Mouse (Mus musculus): ENCODE results near the gene Crybb1. TPM values are rescaled to one million over a fixed set of nuclear protein-coding genes. Genes with fewer than 3 reads are reported as not detected.

Crybb1 gene
- polyA plus RNA-seq, 1 experiment from 2014 or later = 2.5 TPM

DNA sequence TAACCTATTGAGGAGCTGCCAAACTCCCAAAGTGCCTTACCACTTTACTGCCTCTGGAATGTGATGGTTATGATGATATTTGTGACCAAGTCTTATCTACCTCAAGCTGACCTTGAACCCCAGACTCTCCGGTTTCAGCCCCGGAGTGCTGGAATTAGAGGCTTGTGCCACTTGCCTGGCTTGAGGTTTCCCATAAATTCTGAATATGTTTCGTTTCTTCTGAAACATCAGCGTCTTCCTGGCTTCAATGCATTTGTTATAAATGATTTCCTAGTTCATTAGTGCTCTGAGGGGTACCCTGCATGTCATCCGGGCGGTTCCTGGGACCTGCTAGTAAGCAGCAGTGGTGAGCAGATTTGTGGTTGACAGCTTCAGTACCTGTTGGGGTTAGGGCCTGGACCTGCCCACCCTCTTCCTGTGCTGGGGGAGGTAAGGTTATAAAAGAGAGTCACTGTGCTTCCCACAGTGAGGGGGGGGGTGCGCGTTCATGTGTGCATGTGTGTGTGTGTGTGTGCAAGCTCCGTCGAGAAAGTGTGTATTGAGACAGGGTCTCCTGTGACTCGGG is 22.4 kb downstream of the Crybb1 start:
- 90% methylated on average over 11 of the region's 11 CpGs for WGBS
- peak overlapping the region; percentile 89 for H3K4me2 ChIP-seq (ENCODE audit: low read length)

DNA sequence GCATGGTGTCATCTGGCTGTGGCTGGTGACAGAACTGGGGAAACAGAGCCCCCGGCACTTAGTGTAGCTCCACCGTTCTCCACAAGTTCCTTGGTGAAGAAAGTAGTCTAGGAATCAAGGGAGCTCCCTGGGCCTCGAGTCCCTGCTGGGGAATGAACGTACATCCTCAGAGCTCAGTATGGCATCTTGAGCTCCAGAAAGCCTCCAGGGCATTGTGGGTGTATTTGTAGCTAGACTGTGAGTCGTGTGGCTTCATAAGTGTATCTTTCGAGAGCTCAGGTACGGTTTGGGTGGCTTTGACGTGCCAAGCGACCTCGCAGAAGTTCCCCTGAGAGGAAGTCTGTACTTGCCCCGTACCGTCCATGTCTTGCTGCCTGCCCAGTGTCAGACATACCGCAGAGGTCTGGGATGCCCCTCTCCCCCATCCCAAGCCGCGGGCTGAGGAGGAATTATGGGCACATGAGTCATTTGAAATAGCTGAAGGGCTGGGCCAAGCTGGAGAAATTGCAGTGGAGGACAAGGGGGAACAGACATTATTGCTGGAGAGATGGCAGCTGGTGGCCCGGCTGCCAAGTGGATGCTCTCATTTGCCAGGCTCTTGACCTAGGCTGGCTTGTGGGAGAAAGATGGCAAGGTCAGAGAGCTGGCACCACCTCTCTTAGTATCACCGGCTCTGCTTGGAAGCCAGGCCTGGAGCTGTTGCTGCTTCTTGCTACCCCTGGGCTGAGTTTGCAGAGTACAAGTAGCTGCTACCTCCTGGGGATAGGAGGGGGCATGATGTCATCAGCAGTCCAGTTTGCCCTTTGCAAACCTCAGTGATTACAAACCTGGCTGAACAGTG is 23.8 kb downstream of the Crybb1 start:
- peaks cover 10% of the 10 kb centered on the region for H3K4me1 ChIP-seq (ENCODE audit: control insufficient read depth, insufficient read depth, low read length)
- 91% methylated on average over 17 of the region's 17 CpGs for WGBS
- H3K4me3 ChIP-seq (ENCODE audit: low read depth, low read length) = no peak overlapping the region
- H3K9ac ChIP-seq (ENCODE audit: low read length) = no peak overlapping the region
- H3K27me3 ChIP-seq (replicated peaks; ENCODE audit: control insufficient read depth, insufficient read depth, low read length) = no peaks in the 10 kb centered on the region
- H3K36me3 ChIP-seq (ENCODE audit: control insufficient read depth, insufficient read depth, low read length) = no peaks in the 10 kb centered on the region
- no peak overlapping the region for H3K4me2 ChIP-seq (ENCODE audit: low read length)
- no peak overlapping the region for H3K27ac ChIP-seq (ENCODE audit: low read depth, low read length)
- ATAC-seq (no peak), DNase-seq (ENCODE audit: low spot score) (no peak)
- no peaks in the 10 kb centered on the region for H3K9me3 ChIP-seq (replicated peaks; ENCODE audit: control insufficient read depth, low read length)

More for the DNA sequence above, 22.4 kb downstream of the Crybb1 start:
- H3K36me3 ChIP-seq (ENCODE audit: control insufficient read depth, insufficient read depth, low read length) = no peaks in the 10 kb centered on the region
- H3K9ac ChIP-seq (ENCODE audit: low read length) = no peak overlapping the region
- H3K4me1 ChIP-seq (ENCODE audit: control insufficient read depth, insufficient read depth, low read length) = peaks cover 10% of the 10 kb centered on the region
- H3K9me3 ChIP-seq (replicated peaks; ENCODE audit: control insufficient read depth, low read length) = no peaks in the 10 kb centered on the region
- ATAC-seq (no peak), DNase-seq (ENCODE audit: low spot score) (no peak)
- no peak overlapping the region for H3K27ac ChIP-seq (ENCODE audit: low read depth, low read length)
- no peaks in the 10 kb centered on the region for H3K27me3 ChIP-seq (replicated peaks; ENCODE audit: control insufficient read depth, insufficient read depth, low read length)
- H3K4me3 ChIP-seq (ENCODE audit: low read depth, low read length) = no peak overlapping the region

DNA sequence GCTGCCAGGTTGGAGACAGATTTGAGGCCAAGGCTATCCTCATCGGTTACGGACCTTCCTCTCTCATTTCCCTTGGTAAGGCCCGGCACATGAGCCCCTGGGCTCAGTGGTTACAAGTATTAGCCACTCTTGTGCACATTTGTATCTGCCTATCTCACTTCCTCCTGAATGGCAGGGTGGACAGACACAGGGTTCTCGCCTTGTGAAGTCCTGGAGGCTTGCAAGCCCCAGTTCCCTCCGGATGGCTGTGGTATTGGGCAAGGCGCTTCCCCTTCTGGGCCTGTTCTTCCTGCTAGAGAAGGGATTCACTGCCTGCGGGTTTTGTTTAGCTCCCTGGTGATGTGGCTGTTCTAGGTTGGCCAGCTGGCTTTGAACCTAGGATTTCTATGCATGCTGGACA is 24.5 kb downstream of the Crybb1 start:
- Histone ChIP-seq H3K27ac (ENCODE audit: low read depth, low read length) (no peak overlapping the region), H3K9ac (ENCODE audit: low read length) (no peak overlapping the region), H3K4me1 (ENCODE audit: control insufficient read depth, insufficient read depth, low read length) (peaks cover 10% of the 10 kb centered on the region), H3K4me3 (ENCODE audit: low read depth, low read length) (no peak overlapping the region), H3K4me2 (ENCODE audit: low read length) (no peak overlapping the region), H3K9me3 (replicated peaks; ENCODE audit: control insufficient read depth, low read length) (no peaks in the 10 kb centered on the region), H3K36me3 (ENCODE audit: control insufficient read depth, insufficient read depth, low read length) (no peaks in the 10 kb centered on the region), H3K27me3 (replicated peaks; ENCODE audit: control insufficient read depth, insufficient read depth, low read length) (no peaks in the 10 kb centered on the region)
- WGBS = 86% methylated on average over 7 of the region's 7 CpGs
- ATAC-seq (no peak), DNase-seq (ENCODE audit: low spot score) (no peak)

DNA sequence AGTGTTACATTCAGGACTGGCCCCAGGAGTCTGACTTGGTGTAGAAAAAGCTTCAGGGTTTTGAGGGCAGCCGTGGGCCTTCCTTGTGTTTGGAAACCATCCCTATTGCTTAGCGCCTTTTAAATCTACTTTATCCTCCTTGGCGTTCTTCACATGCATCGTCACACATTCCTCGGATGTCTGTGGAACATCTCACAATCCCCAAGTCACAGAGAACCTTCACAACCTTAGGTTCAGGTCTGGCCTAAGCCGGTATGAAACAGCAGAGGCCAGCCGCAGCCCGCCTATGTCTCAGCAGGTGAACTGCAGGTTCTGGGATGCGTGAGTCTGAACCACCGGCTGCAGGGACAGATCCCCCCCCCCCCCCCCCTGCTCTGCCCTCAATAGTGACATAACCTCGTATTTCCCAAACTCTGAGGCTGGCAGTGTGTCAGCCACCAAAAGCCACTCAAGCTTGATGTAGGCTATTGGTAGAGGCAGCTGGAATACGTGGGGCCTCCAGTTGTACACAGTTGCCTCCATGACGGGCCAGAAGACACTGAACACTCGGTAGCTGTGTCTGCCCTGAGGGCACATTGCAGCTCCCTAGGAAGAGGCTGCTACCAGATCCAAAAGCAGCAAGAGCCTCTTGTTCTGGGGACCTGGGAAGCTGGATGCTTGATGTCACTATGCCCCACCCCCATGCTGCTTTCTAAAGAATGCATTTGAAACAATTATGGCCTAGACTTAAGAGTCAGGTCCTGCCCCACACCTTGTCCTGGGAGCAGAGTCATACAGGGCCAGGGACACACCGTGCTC is 25.4 kb downstream of the Crybb1 start:
- Histone ChIP-seq H3K4me3 (ENCODE audit: low read depth, low read length) (no peak overlapping the region), H3K36me3 (ENCODE audit: control insufficient read depth, insufficient read depth, low read length) (no peaks in the 10 kb centered on the region), H3K9ac (ENCODE audit: low read length) (no peak overlapping the region), H3K9me3 (replicated peaks; ENCODE audit: control insufficient read depth, low read length) (no peaks in the 10 kb centered on the region), H3K4me2 (ENCODE audit: low read length) (no peak overlapping the region), H3K27ac (ENCODE audit: low read depth, low read length) (no peak overlapping the region), H3K4me1 (ENCODE audit: control insufficient read depth, insufficient read depth, low read length) (peaks cover 10% of the 10 kb centered on the region), H3K27me3 (replicated peaks; ENCODE audit: control insufficient read depth, insufficient read depth, low read length) (no peaks in the 10 kb centered on the region)
- ATAC-seq = no peak
- 48% methylated on average over 15 of the region's 15 CpGs for WGBS
- DNase-seq (ENCODE audit: low spot score) = no peak

DNA sequence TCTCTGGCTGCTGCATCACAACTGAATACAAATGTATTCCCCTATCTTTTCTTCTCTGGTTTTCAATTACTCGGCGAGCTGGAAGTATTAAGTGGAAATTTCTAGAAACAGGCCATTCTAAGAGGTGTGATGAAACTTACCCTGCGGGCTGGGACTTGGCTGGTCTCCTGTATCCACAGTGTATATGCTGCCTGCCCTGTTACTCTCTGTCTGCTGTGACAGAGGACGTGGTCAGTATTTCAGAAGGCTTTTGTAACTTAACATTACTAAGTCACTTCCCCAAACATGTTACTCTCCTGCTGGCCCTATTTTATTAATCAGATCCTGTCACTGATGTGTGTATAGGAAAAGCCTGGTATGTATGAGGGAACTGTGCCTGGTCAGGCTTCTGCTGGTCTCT is 26.1 kb downstream of the Crybb1 start:
- Histone ChIP-seq H3K27me3 (replicated peaks; ENCODE audit: control insufficient read depth, insufficient read depth, low read length) (no peaks in the 10 kb centered on the region), H3K9ac (ENCODE audit: low read length) (no peak overlapping the region), H3K9me3 (replicated peaks; ENCODE audit: control insufficient read depth, low read length) (no peaks in the 10 kb centered on the region), H3K27ac (ENCODE audit: low read depth, low read length) (no peak overlapping the region), H3K4me3 (ENCODE audit: low read depth, low read length) (no peak overlapping the region), H3K4me1 (ENCODE audit: control insufficient read depth, insufficient read depth, low read length) (peaks cover 10% of the 10 kb centered on the region), H3K36me3 (ENCODE audit: control insufficient read depth, insufficient read depth, low read length) (no peaks in the 10 kb centered on the region), H3K4me2 (ENCODE audit: low read length) (no peak overlapping the region)
- DNase-seq (ENCODE audit: low spot score) = no peak
- no peak for ATAC-seq
- WGBS = 84% methylated on average over 4 of the region's 4 CpGs

DNA sequence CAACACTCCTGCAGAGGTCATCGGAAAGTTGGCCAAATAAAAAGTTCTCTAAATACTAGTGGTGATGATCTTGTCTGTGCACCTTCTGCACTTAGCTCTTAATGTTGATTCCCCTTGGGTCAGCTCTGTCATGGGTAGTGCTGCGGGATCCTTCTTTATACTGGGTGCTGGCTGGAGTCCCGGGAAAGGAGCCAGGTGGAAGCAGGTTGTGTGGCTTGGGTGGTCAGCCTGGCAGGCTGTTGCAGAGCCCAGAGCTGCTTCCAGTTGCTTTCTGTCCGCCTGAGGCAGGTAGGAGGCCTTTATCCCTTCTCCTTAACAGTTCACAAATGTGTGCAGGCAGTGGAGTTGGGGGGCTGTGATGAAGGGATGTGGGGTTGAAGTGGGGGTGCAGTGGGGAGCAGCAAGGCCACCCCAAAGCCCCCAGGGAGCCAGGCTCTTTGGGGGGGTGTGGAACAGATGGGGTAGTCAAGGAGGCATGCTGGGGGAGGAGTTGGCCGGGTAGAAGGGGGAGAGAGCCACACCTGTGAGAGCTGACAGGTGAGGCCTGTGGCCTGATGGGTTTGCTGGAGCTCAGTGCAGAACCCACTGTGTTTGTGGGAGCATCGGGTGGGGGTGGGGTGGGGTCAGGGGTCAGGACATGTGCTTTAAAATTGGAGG is 26.6 kb downstream of the Crybb1 start:
- H3K9ac ChIP-seq (ENCODE audit: low read length) = no peak overlapping the region
- H3K4me1 ChIP-seq (ENCODE audit: control insufficient read depth, insufficient read depth, low read length) = peaks cover 7% of the 10 kb centered on the region
- no peak for ATAC-seq
- no peak for DNase-seq (ENCODE audit: low spot score)
- H3K36me3 ChIP-seq (ENCODE audit: control insufficient read depth, insufficient read depth, low read length) = no peaks in the 10 kb centered on the region
- no peaks in the 10 kb centered on the region for H3K9me3 ChIP-seq (replicated peaks; ENCODE audit: control insufficient read depth, low read length)
- H3K4me3 ChIP-seq (ENCODE audit: low read depth, low read length) = no peak overlapping the region
- no peaks in the 10 kb centered on the region for H3K27me3 ChIP-seq (replicated peaks; ENCODE audit: control insufficient read depth, insufficient read depth, low read length)
- no peak overlapping the region for H3K4me2 ChIP-seq (ENCODE audit: low read length)
- 81% methylated on average over 6 of the region's 6 CpGs for WGBS
- H3K27ac ChIP-seq (ENCODE audit: low read depth, low read length) = no peak overlapping the region

DNA sequence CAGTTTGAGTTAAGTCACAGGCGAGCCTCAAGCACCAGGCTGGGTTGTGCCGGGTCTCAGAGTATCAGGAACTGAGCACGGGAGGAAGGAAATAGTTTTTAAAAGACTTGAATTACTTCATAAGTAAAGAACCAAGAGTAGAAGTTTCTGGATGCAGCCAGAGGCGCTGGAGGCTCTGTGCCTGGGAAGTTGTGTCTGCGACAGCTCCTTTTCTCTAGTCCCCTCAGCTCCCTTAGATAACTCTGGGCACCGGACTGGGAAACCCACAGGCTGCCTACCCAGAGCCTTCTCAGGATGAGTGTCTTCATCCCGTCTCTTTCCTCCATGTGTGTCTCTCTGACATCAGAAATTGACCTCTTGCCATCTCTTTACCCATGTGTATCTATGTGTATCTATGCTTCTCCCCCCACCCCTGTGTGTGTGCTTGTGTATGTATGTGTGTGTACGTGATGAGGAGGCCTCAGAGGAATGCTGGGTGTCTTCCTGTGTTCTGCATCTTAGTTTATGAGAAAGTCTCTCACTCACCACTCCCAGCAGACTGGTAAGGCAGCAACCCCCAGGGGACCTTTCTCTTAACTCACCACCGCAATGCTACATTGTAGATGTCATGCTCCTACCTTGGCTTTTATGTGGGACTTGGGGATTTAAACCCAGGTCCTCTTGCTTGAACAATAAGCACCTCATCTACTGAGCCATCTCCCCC is 27.3 kb downstream of the Crybb1 start:
- no peaks in the 10 kb centered on the region for H3K27me3 ChIP-seq (replicated peaks; ENCODE audit: control insufficient read depth, insufficient read depth, low read length)
- ATAC-seq (no peak), DNase-seq (ENCODE audit: low spot score) (no peak)
- peaks cover 2% of the 10 kb centered on the region; the same call in 1 of the 2 replicates for H3K4me1 ChIP-seq (ENCODE audit: control insufficient read depth, insufficient read depth, low read length)
- H3K4me3 ChIP-seq (ENCODE audit: low read depth, low read length) = no peak overlapping the region
- no peak overlapping the region for H3K27ac ChIP-seq (ENCODE audit: low read depth, low read length)
- H3K4me2 ChIP-seq (ENCODE audit: low read length) = no peak overlapping the region
- 79% methylated on average over 9 of the region's 9 CpGs for WGBS
- no peak overlapping the region for H3K9ac ChIP-seq (ENCODE audit: low read length)
- no peaks in the 10 kb centered on the region for H3K9me3 ChIP-seq (replicated peaks; ENCODE audit: control insufficient read depth, low read length)
- no peaks in the 10 kb centered on the region for H3K36me3 ChIP-seq (ENCODE audit: control insufficient read depth, insufficient read depth, low read length)

DNA sequence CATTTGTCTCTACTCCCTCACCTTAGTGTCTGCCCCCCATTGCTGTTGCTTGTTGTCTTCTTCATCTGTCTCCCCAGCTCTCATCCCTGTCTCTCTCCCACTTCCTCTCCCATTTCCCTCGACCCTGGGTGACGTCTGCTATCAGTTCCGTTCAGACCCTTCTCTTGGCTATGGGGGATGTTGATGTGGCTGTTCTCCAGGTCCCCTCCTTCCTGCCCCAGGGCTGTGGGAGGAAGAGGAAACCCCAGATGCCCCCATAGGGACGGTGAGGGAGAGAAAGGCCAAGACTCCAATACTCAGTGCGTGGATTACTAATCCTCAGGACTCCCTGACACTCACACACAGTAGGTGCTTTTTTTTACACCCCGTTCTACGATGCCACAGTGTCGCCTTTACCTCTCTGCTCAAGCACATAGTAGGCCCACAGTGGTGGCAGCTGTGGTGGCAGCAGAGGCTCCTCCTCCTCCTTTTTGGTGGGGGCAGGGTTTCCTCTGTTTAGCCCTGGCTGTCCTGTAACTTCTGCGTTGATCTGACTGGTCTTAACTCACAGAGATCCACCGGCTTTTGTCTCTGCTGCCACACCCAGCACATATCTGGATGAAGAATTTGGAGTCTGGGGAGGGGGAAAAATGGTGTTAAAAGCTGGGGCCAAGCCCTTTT is 28.1 kb downstream of the Crybb1 start:
- no peak for DNase-seq (ENCODE audit: low spot score)
- ATAC-seq = no peak
- no peak overlapping the region for H3K27ac ChIP-seq (ENCODE audit: low read depth, low read length)
- WGBS = 71% methylated on average over 10 of the region's 10 CpGs
- no peaks in the 10 kb centered on the region for H3K27me3 ChIP-seq (replicated peaks; ENCODE audit: control insufficient read depth, insufficient read depth, low read length)
- no peak overlapping the region for H3K4me2 ChIP-seq (ENCODE audit: low read length)
- H3K4me3 ChIP-seq (ENCODE audit: low read depth, low read length) = no peak overlapping the region
- no peaks in the 10 kb centered on the region for H3K36me3 ChIP-seq (ENCODE audit: control insufficient read depth, insufficient read depth, low read length)
- no peak overlapping the region for H3K9ac ChIP-seq (ENCODE audit: low read length)
- H3K9me3 ChIP-seq (replicated peaks; ENCODE audit: control insufficient read depth, low read length) = no peaks in the 10 kb centered on the region
- H3K4me1 ChIP-seq (ENCODE audit: control insufficient read depth, insufficient read depth, low read length) = no peaks in the 10 kb centered on the region

Data from forebrain, embryonic 14.5 days (tissue).